Mouse (Mus musculus) adrenal gland, adult 8-10 months (tissue): Measurements from ENCODE around the gene Zfp282. TPM values are rescaled to one million over a fixed set of nuclear protein-coding genes. Genes with fewer than 3 reads are reported as not detected.

Experiments used
- total RNA-seq, 4 experiments: library from RNA; stranded (reverse); gene quantifications; 2 replicates each; pipeline ENCODE4 v1.2.4; 2022

The Zfp282 gene
- total RNA-seq, 4 experiments from 2014 or later = 9.4 to 13.3 (median 9.7) TPM

Other genes with a start within 250 kb of the Zfp282 start
- gene Pdia4, start 63.8 kb upstream of the Zfp282 start, total RNA-seq = 100 to 1,000 TPM in 2 of 4 experiments, 10 to 100 TPM in 2; 98.3 to 114 (median 107) TPM
- 1 to 10 TPM; 1.0 to 1.8 (median 1.5) TPM for gene Zfp786, start 46.3 kb upstream of the Zfp282 start, total RNA-seq
- gene Zfp398, start 41.5 kb upstream of the Zfp282 start, total RNA-seq = 10 to 100 TPM; 15.0 to 19.0 (median 17.3) TPM
- gene Zfp212, start 43.3 kb downstream of the Zfp282 start, total RNA-seq = 10 to 100 TPM; 17.0 to 25.4 (median 19.0) TPM
- 10 to 100 TPM in 2 of 4 experiments, 1 to 10 TPM in 2; 7.6 to 16.1 (median 11.7) TPM for gene Zfp956, start 76.2 kb downstream of the Zfp282 start, total RNA-seq
- gene Zfp777, start 171.7 kb downstream of the Zfp282 start, total RNA-seq = 10 to 100 TPM; 23.9 to 31.1 (median 27.5) TPM
- 10 to 100 TPM; 25.6 to 34.6 (median 28.7) TPM for gene Zfp746, start 209.4 kb downstream of the Zfp282 start, total RNA-seq